Mouse (Mus musculus): ENCODE measurements around the gene Srgn. TPM values are rescaled to one million over a fixed set of nuclear protein-coding genes. Genes with fewer than 3 reads are reported as not detected.

The Srgn gene
- polyA plus RNA-seq, 1 experiment: 34.2 TPM

- no peaks in the 10 kb centered on the region for H3K36me3 ChIP-seq (ENCODE audit: control insufficient read depth, insufficient read depth, low read length)
- DNase-seq: no peak
- no peak overlapping the region for H3K4me3 ChIP-seq (ENCODE audit: insufficient read depth, low read depth, low read length)
- no peak overlapping the region for H3K27ac ChIP-seq (ENCODE audit: insufficient read depth, low read depth, low read length)
- TF ChIP-seq POLR2A (IDR thresholded peaks at IDR 0.05; ENCODE audit: low read depth, low read length): no peak
- TF ChIP-seq CTCF (conservative IDR thresholded peaks at IDR 0.05; ENCODE audit: insufficient read depth, insufficient read length, low read depth, low read length): no peak
- H3K4me1 ChIP-seq (ENCODE audit: control insufficient read depth, insufficient read depth, low read length): no peaks in the 10 kb centered on the region; the same call in 1 of the 2 replicates
- WGBS: 59% methylated on average over 12 of the region's 12 CpGs
- no peaks in the 10 kb centered on the region for H3K27me3 ChIP-seq (replicated peaks; ENCODE audit: control insufficient read depth, insufficient read depth, low read length)
Observed at GRCm38 (mm10) chr10:62553611-62554091, 26.4 kb upstream of the Srgn start.

GRCm38 (mm10) chr10:62550787-62551300 is 23.6 kb upstream of the Srgn start:
- 55% methylated on average over 7 of the region's 7 CpGs for WGBS
- no peaks in the 10 kb centered on the region for H3K27me3 ChIP-seq (replicated peaks; ENCODE audit: control insufficient read depth, insufficient read depth, low read length)
- no peak for DNase-seq
- peaks cover 4% of the 10 kb centered on the region; the same call in 1 of the 2 replicates for H3K4me1 ChIP-seq (ENCODE audit: control insufficient read depth, insufficient read depth, low read length)
- H3K27ac ChIP-seq (ENCODE audit: insufficient read depth, low read depth, low read length): no peak overlapping the region
- H3K4me3 ChIP-seq (ENCODE audit: insufficient read depth, low read depth, low read length): no peak overlapping the region
- H3K36me3 ChIP-seq (ENCODE audit: control insufficient read depth, insufficient read depth, low read length): no peaks in the 10 kb centered on the region
- TF ChIP-seq CTCF (conservative IDR thresholded peaks at IDR 0.05; ENCODE audit: insufficient read depth, insufficient read length, low read depth, low read length) (no peak), POLR2A (IDR thresholded peaks at IDR 0.05; ENCODE audit: low read depth, low read length) (no peak)

- Histone ChIP-seq H3K27ac (ENCODE audit: insufficient read depth, low read depth, low read length) (no peak overlapping the region), H3K36me3 (ENCODE audit: control insufficient read depth, insufficient read depth, low read length) (no peaks in the 10 kb centered on the region), H3K4me1 (ENCODE audit: control insufficient read depth, insufficient read depth, low read length) (peaks cover 4% of the 10 kb centered on the region; the same call in 1 of the 2 replicates), H3K27me3 (replicated peaks; ENCODE audit: control insufficient read depth, insufficient read depth, low read length) (no peaks in the 10 kb centered on the region), H3K4me3 (ENCODE audit: insufficient read depth, low read depth, low read length) (no peak overlapping the region)
- TF ChIP-seq CTCF (conservative IDR thresholded peaks at IDR 0.05; ENCODE audit: insufficient read depth, insufficient read length, low read depth, low read length) (peak; percentile 85), POLR2A (IDR thresholded peaks at IDR 0.05; ENCODE audit: low read depth, low read length) (no peak)
- DNase-seq: peak; percentile 74
- WGBS: 24% methylated on average over 15 of the region's 16 CpGs
Observed at GRCm38 (mm10) chr10:62549523-62550166, 22.4 kb upstream of the Srgn start.

GRCm38 (mm10) chr10:62546441-62546840 is 19.2 kb upstream of the Srgn start:
- no peaks in the 10 kb centered on the region for H3K27me3 ChIP-seq (replicated peaks; ENCODE audit: control insufficient read depth, insufficient read depth, low read length)
- H3K4me1 ChIP-seq (ENCODE audit: control insufficient read depth, insufficient read depth, low read length): peaks cover 4% of the 10 kb centered on the region; the same call in 1 of the 2 replicates
- no peak for TF ChIP-seq POLR2A (IDR thresholded peaks at IDR 0.05; ENCODE audit: low read depth, low read length)
- no peak for TF ChIP-seq CTCF (conservative IDR thresholded peaks at IDR 0.05; ENCODE audit: insufficient read depth, insufficient read length, low read depth, low read length)
- no peak overlapping the region for H3K4me3 ChIP-seq (ENCODE audit: insufficient read depth, low read depth, low read length)
- WGBS: 32% methylated on average over 10 of the region's 10 CpGs
- no peak overlapping the region for H3K27ac ChIP-seq (ENCODE audit: insufficient read depth, low read depth, low read length)
- DNase-seq: peak; percentile 75
- H3K36me3 ChIP-seq (ENCODE audit: control insufficient read depth, insufficient read depth, low read length): no peaks in the 10 kb centered on the region

- TF ChIP-seq POLR2A (IDR thresholded peaks at IDR 0.05; ENCODE audit: low read depth, low read length) (no peak), CTCF (conservative IDR thresholded peaks at IDR 0.05; ENCODE audit: insufficient read depth, insufficient read length, low read depth, low read length) (no peak)
- H3K4me3 ChIP-seq (ENCODE audit: insufficient read depth, low read depth, low read length): no peak overlapping the region
- no peaks in the 10 kb centered on the region for H3K27me3 ChIP-seq (replicated peaks; ENCODE audit: control insufficient read depth, insufficient read depth, low read length)
- no peak overlapping the region for H3K27ac ChIP-seq (ENCODE audit: insufficient read depth, low read depth, low read length)
- no peaks in the 10 kb centered on the region for H3K36me3 ChIP-seq (ENCODE audit: control insufficient read depth, insufficient read depth, low read length)
- H3K4me1 ChIP-seq (ENCODE audit: control insufficient read depth, insufficient read depth, low read length): peaks cover 4% of the 10 kb centered on the region; the same call in 1 of the 2 replicates
- DNase-seq: no peak
Observed at GRCm38 (mm10) chr10:62545759-62546158, 18.5 kb upstream of the Srgn start.

GRCm38 (mm10) chr10:62544316-62544715 is 17.1 kb upstream of the Srgn start:
- TF ChIP-seq CTCF (conservative IDR thresholded peaks at IDR 0.05; ENCODE audit: insufficient read depth, insufficient read length, low read depth, low read length) (no peak), POLR2A (IDR thresholded peaks at IDR 0.05; ENCODE audit: low read depth, low read length) (no peak)
- no peak for DNase-seq
- 94% methylated on average over 4 of the region's 4 CpGs for WGBS
- H3K36me3 ChIP-seq (ENCODE audit: control insufficient read depth, insufficient read depth, low read length): no peaks in the 10 kb centered on the region
- H3K27ac ChIP-seq (ENCODE audit: insufficient read depth, low read depth, low read length): no peak overlapping the region
- H3K4me3 ChIP-seq (ENCODE audit: insufficient read depth, low read depth, low read length): no peak overlapping the region
- no peaks in the 10 kb centered on the region for H3K27me3 ChIP-seq (replicated peaks; ENCODE audit: control insufficient read depth, insufficient read depth, low read length)
- peaks cover 4% of the 10 kb centered on the region; the same call in 1 of the 2 replicates for H3K4me1 ChIP-seq (ENCODE audit: control insufficient read depth, insufficient read depth, low read length)

GRCm38 (mm10) chr10:62543399-62543808 is 16.2 kb upstream of the Srgn start:
- TF ChIP-seq POLR2A (IDR thresholded peaks at IDR 0.05; ENCODE audit: low read depth, low read length) (no peak), CTCF (conservative IDR thresholded peaks at IDR 0.05; ENCODE audit: insufficient read depth, insufficient read length, low read depth, low read length) (no peak)
- Histone ChIP-seq H3K4me3 (ENCODE audit: insufficient read depth, low read depth, low read length) (no peak overlapping the region), H3K36me3 (ENCODE audit: control insufficient read depth, insufficient read depth, low read length) (no peaks in the 10 kb centered on the region), H3K27me3 (replicated peaks; ENCODE audit: control insufficient read depth, insufficient read depth, low read length) (no peaks in the 10 kb centered on the region), H3K27ac (ENCODE audit: insufficient read depth, low read depth, low read length) (no peak overlapping the region; the same call in 1 of the 2 replicates), H3K4me1 (ENCODE audit: control insufficient read depth, insufficient read depth, low read length) (peaks cover 4% of the 10 kb centered on the region; the same call in 1 of the 2 replicates)
- peak; percentile 39 for DNase-seq
- 79% methylated on average over 12 of the region's 12 CpGs for WGBS
